Mouse (Mus musculus) heart, postnatal 14 days (tissue): ENCODE measurements around the gene Neurog3. TPM values are rescaled to one million over a fixed set of nuclear protein-coding genes. Genes with fewer than 3 reads are reported as not detected.

ENCODE experiments used
- DNase-seq, 2 experiments: peaks; one replicate each; pipeline ENCODE4 v3.0.0; 2021 to 2022
- intact Hi-C: fragments of 180-260 bp; cut with DNase I; formaldehyde crosslinking; loops from one replicate; pipeline ENCODE4 v1.15.1; 2025
- long read RNA-seq, 2 experiments: library from polyadenylated mRNA; stranded (forward); transcript quantifications; one replicate each; pipeline ENCODE4 v2.0.0; 2021
- total RNA-seq, 2 experiments: library from RNA; stranded (reverse); gene quantifications; 2 replicates each; pipeline ENCODE4 v1.2.3; 2021

Gene Neurog3
- not detected for total RNA-seq
- long read RNA-seq, experiment 1, result 0 reads
- long read RNA-seq, experiment 2, result 0 reads

DNA sequence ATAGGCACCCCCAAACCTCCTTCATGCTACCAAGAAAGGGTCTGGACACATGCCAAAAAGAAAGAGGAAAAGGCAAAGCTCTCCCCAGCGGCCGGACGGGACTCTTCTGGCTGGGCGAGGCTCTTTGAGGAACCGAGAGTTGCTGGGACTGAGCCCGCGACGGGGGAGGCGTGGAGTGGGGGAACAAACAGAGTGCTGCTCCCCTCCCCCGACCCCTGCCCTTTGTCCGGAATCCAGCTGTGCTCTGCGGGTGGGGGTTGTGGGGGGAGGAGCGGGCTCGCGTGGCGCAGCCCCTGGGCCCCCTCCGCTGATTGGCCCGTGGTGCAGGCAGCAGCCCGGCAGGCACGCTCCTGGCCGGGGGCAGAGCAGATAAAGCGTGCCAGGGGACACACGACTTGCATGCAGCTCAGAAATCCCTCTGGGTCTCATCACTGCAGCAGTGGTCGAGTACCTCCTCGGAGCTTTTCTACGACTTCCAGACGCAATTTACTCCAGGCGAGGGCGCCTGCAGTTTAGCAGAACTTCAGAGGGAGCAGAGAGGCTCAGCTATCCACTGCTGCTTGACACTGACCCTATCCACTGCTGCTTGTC is at the start of gene Neurog3:
Neurog3 (plus strand) TSS at position 400 of the 591 bp plus-strand sequence.
- intact Hi-C loops, result no loop called here
- DNase-seq, result peak in 1 of 2 experiments; percentile 5

DNA sequence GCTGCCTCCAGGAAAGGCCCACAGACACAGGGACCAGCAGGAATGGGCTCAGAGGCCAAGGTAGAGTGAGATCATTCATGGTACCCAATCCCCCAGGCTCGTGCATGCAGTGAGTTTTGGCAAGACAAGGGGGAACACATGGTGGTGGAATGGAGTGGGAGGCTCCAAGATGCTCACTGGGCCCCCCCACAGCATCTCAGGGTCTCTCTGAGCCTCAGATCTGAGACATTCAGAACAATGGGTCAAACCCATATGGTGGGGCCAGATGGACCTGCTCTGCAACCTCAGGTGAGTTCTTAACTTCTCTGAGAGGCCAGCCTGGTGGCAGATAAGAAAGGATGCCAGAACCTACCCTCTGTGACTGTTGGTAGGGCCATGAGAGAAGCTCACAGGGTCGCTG is 46.8 kb upstream of the Neurog3 start:
- intact Hi-C loops, result no loop called here
- no peak for DNase-seq

GRCm38 (mm10) chr10:62086826-62087225 is 46.1 kb upstream of the Neurog3 start:
- no peak for DNase-seq
- intact Hi-C loops, result no loop called here

- DNase-seq, result no peak
- intact Hi-C loops, result no loop called here
Observed at GRCm38 (mm10) chr10:62088411-62088810, 44.5 kb upstream of the Neurog3 start.

GRCm38 (mm10) chr10:62089071-62089470 is 43.8 kb upstream of the Neurog3 start:
- intact Hi-C loops, result no loop called here
- DNase-seq, result no peak

DNA sequence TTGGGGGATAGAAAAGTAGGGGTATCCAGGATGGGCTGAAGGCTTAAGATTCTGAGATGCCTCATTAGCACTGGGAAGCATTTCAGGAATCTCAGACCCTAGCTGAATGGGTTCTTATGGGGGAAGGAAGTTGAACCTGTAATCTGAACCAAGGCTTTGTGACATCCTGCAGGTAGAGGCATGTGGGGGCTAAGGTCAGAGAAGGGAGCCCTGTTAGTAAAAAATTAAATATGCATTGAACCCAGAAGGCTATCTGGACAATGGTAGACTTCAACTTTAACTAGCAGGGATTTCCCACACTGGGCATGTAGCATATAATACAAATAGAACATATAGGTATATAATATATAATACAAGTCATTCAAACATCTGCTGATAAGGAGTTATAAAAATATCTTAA is 43.4 kb upstream of the Neurog3 start:
- no peak for DNase-seq
- intact Hi-C loops, result no loop called here

- intact Hi-C loops, result no loop called here
- no peak for DNase-seq
Observed at GRCm38 (mm10) chr10:62093903-62094302, 39.0 kb upstream of the Neurog3 start.

DNA sequence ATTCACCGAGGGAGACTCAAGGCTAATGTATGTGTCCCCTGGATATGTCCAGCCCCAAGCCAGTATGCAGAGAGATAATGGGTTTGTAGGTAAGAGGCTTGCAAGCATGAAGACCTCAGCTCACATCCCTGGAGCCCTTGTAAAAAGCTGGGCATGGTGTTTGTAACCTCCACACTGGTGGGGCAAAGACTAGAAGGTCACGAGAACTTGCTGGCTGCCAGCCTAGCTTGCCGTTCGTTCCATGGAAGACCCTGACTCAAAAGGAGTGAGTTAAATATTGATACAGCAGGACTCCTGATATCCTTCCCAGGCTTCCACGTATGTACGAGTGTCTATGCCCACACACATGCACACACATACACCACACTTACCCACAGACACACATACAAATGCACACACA is 38.5 kb upstream of the Neurog3 start:
- intact Hi-C loops, result no loop called here

DNA sequence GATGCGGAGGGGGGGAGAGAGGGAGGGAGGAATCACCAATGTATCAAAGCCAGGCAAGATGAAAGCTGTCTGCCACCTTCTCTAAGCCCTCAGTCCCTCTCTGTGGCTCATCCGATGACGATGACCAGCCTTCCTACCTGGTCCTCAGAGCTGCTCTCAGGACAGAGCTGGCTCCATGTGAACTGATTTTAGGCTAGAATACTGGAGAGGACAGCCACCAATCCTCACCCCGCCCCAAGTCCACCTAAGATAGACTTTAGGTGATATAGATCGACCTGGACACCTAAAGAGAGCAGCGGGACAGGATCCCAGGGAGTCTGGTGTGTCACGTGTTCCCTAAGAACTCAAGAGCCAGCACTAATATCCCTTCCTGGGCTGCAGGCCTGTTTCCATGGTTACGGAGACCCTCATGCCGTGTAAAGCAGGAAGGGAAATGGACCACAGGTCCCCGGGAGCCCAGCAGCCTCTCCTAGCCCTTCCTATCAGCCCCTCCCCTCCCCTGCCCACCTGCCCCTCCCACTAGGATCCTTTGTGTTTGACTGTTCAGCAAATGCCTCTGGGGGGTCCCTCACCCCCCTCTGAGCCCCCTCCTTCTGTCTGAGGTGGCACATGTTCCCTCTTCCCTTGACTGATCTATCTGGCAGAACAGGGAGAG is 33.0 kb upstream of the Neurog3 start:
- intact Hi-C loops, result no loop called here
- DNase-seq, result no peak

More for the DNA sequence above, 38.5 kb upstream of the Neurog3 start:
- DNase-seq, result no peak

- peak; percentile 70 to 84 for DNase-seq
- intact Hi-C loops, result loop anchor here (1.0 to 2.0 kb wide), 5 partner anchors 47 to 263 kb away; no protein-coding TSS in a partner anchor
Observed at GRCm38 (mm10) chr10:62101504-62102439, 31.1 kb upstream of the Neurog3 start.

DNA sequence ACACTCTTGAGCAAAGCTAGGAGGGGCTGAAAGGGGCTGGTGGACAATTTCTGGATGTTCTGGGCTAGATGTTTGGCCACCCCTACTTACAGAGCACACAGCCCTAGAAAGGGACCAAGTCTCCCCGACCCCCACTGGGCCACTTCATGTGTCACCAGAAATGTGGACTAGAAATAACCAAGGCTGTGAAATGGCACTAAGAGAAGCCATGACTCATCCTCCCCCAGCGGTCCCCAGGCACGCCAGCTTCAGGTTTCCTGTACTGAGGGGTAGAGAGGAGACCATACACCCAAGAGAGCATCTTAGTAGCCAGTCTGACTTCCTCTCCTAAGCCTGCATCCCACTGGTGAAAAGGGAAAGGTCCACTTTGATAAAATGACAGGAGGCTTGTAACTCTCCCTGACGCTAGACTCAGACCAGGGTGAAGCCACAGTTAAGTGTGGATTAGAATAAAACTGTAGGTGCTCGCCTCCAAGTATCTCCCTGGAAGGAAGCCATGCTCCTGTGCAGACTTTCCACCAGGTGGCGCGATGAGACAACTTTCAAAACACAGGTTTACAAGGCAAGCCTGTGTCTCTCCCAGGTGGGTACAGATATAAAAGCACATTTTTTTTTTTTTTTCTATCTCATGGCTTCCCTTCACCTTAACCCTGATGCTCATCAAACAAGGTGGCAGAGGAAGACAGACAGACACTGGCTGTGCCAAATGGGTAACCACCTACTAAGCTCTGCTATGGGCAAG is 27.9 kb upstream of the Neurog3 start:
- peak; percentile 66 to 76 for DNase-seq
- intact Hi-C loops, result loop anchor here (1.0 kb wide), 1 partner anchor 78 kb away; no protein-coding TSS in a partner anchor

DNA sequence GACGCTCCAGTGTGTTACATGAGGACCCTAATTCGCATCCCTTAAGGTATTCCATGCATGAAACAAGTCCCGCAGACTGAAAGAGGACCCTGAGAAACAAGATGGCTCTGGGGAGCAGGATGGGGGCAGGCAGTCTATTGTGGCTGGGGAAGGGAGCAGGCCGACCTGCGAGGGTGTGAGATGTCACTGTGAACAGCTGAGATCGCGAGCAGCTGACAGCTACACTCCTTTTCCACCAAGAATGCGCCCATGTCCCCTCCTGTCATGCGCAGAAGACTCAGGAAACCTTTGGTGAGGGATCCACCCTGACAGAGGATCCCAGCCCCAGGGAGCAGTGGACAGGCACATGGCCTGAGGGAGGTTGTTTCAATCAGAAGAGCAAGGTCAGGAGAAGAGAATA is 25.8 kb upstream of the Neurog3 start:
- DNase-seq, result no peak
- intact Hi-C loops, result no loop called here

- intact Hi-C loops, result no loop called here
- peak; percentile 80 to 87 for DNase-seq
Observed at GRCm38 (mm10) chr10:62110504-62111206, 22.2 kb upstream of the Neurog3 start.

GRCm38 (mm10) chr10:62111207-62111576 is 21.7 kb upstream of the Neurog3 start:
- intact Hi-C loops, result no loop called here
- no peak for DNase-seq

GRCm38 (mm10) chr10:62113865-62114647 is 18.8 kb upstream of the Neurog3 start:
- DNase-seq, result no peak
- intact Hi-C loops, result no loop called here

DNA sequence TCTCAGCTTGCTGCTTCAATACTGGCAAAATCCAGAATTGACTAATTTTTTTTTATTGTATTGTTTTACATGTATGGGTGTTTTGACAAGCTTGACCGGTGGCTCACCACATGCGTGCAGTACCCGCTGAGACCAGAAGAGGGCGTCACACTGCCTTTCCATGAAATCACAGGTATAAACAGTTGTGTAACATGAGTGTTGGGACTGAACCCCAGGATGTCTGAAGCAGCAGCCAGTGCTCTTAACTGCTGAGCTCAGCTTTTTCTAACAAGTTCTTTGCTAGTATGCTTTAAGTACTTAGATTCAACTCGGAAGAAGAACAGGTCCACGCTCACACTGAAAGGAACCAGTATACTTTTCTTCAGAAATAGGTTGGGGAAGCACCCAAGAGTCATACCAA is 5.8 kb upstream of the Neurog3 start:
- DNase-seq, result no peak
- intact Hi-C loops, result no loop called here

DNA sequence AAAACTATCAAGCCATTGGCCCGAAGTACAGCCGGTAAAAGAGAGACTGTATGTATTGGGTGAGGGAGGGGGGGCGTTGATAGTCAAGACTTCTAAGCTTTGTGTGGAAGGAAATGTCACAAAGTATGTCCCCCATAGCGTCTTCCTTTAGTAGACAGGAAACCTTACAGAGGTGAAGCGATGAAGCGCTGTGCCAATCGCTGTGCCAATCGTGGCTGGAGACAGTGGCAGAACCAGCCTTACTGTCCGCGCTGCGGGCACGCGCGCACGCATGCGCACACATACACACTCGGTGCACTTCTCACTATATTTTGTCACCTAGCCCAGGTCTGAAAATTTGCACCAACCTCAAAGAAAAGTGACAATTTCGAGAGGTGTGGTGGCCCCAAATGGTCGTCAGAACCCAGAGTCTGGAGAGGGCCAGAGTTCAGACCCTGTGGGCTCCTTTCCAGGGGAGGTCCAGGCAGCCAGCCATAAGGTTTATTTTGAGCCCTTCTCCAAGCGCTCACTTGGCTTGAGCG is 5.1 kb upstream of the Neurog3 start:
- peak in 1 of 2 experiments; percentile 6 for DNase-seq
- intact Hi-C loops, result no loop called here

DNA sequence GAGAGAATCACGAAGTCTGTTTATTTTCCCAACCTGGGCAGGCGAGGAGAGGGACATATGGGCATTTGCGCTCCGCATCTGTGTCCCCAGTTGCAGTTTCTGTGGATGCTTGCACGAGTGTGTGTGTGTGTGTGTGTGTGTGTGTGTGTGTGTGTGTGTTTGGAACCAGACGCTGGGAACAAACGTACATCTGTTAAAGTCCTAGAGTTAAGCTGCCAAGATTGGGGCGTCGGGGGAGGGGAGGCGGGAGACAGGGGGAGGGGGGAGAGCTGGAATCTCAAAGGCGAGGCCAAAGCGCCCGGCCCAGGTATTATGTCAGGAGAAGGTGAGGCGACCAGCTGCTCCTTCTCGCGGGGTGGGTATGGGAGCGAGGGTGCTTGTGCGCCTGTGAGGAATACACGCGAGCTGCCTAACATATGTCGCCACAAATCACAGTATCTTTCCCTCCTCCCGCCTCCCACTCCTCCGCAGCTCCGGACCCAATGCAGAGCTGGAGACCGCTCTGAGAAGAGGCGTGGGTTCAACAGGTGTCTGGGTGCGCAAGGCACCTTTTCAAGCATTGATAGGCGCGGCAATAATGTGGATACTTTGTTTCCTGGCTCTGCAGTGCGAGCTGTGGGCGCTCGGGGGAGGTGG is 4.5 kb upstream of the Neurog3 start:
- intact Hi-C loops, result no loop called here
- DNase-seq, result no peak
